Mouse (Mus musculus): ENCODE results near the gene Ang. TPM values are rescaled to one million over a fixed set of nuclear protein-coding genes. Genes with fewer than 3 reads are reported as not detected.

The Ang gene
- polyA plus RNA-seq, 1 experiment: 2.9 TPM

GRCm38 (mm10) chr14:51146685-51147084 is 55.7 kb downstream of the Ang start, which contains the start of gene Rnase1:
Gene Rnase1 (minus strand): TSS chr14:51146785.
- TF ChIP-seq POLR2A (IDR thresholded peaks at IDR 0.05; ENCODE audit: borderline replicate concordance, insufficient read depth, low read length) (no peak), CTCF (IDR thresholded peaks at IDR 0.05; ENCODE audit: borderline replicate concordance, insufficient read depth, low read depth, low read length) (no peak)
- WGBS: 60% methylated on average over 2 of the region's 2 CpGs
- no peak within 1 kb of the TSS for H3K27ac ChIP-seq (ENCODE audit: insufficient read depth, low read length)

GRCm38 (mm10) chr14:51148006-51148405 is 57.1 kb downstream of the Ang start:
- no peak for DNase-seq
- H3K4me1 ChIP-seq (ENCODE audit: control insufficient read depth, insufficient read depth, low read length): no peaks in the 10 kb centered on the region
- H3K4me3 ChIP-seq (replicated peaks; ENCODE audit: insufficient read depth, low read depth, low read length): no peak overlapping the region
- H3K27me3 ChIP-seq (ENCODE audit: control insufficient read depth, insufficient read depth, low read length): no peaks in the 10 kb centered on the region
- H3K27ac ChIP-seq (ENCODE audit: insufficient read depth, low read length): no peak overlapping the region
- 77% methylated on average over 3 of the region's 3 CpGs for WGBS
- no peak for TF ChIP-seq CTCF (IDR thresholded peaks at IDR 0.05; ENCODE audit: borderline replicate concordance, insufficient read depth, low read depth, low read length)
- no peak for TF ChIP-seq POLR2A (IDR thresholded peaks at IDR 0.05; ENCODE audit: borderline replicate concordance, insufficient read depth, low read length)

More at GRCm38 (mm10) chr14:51146685-51147084, 55.7 kb downstream of the Ang start, which contains the start of gene Rnase1:
- Histone ChIP-seq H3K27me3 (ENCODE audit: control insufficient read depth, insufficient read depth, low read length) (no peaks in the 10 kb centered on the region), H3K4me3 (replicated peaks; ENCODE audit: insufficient read depth, low read depth, low read length) (no peak within 1 kb of the TSS), H3K4me1 (ENCODE audit: control insufficient read depth, insufficient read depth, low read length) (no peaks in the 10 kb centered on the region)
- no peak for DNase-seq

GRCm38 (mm10) chr14:51149164-51149563 is 58.2 kb downstream of the Ang start:
- DNase-seq: no peak
- Histone ChIP-seq H3K4me1 (ENCODE audit: control insufficient read depth, insufficient read depth, low read length) (no peaks in the 10 kb centered on the region), H3K4me3 (replicated peaks; ENCODE audit: insufficient read depth, low read depth, low read length) (no peak overlapping the region), H3K27ac (ENCODE audit: insufficient read depth, low read length) (no peak overlapping the region), H3K27me3 (ENCODE audit: control insufficient read depth, insufficient read depth, low read length) (no peaks in the 10 kb centered on the region)
- WGBS: 69% methylated on average over 5 of the region's 5 CpGs
- TF ChIP-seq POLR2A (IDR thresholded peaks at IDR 0.05; ENCODE audit: borderline replicate concordance, insufficient read depth, low read length) (no peak), CTCF (IDR thresholded peaks at IDR 0.05; ENCODE audit: borderline replicate concordance, insufficient read depth, low read depth, low read length) (no peak)

- TF ChIP-seq POLR2A (IDR thresholded peaks at IDR 0.05; ENCODE audit: borderline replicate concordance, insufficient read depth, low read length) (no peak), CTCF (IDR thresholded peaks at IDR 0.05; ENCODE audit: borderline replicate concordance, insufficient read depth, low read depth, low read length) (no peak)
- Histone ChIP-seq H3K27ac (ENCODE audit: insufficient read depth, low read length) (no peak overlapping the region), H3K4me1 (ENCODE audit: control insufficient read depth, insufficient read depth, low read length) (no peaks in the 10 kb centered on the region), H3K27me3 (ENCODE audit: control insufficient read depth, insufficient read depth, low read length) (no peaks in the 10 kb centered on the region), H3K4me3 (replicated peaks; ENCODE audit: insufficient read depth, low read depth, low read length) (no peak overlapping the region)
- no peak for DNase-seq
- 85% methylated on average over 3 of the region's 3 CpGs for WGBS
These were observed 59.4 kb downstream of the Ang start for GRCm38 (mm10) chr14:51150206-51150831.

Other genes starting within 250 kb of the Ang start
- 6.4 and 8.4 TPM in 2 replicates for gene Tep1, start 220.6 kb upstream of the Ang start, polyA plus RNA-seq (2012; rRNA removed)
- 34.1 and 35.4 TPM in 2 replicates for gene Klhl33, start 193.6 kb upstream of the Ang start, polyA plus RNA-seq (2012; rRNA removed)
- gene Osgep, start 166.3 kb upstream of the Ang start, polyA plus RNA-seq (2012; rRNA removed): 65.1 and 70.3 TPM in 2 replicates
- gene Apex1, start 166.2 kb upstream of the Ang start, polyA plus RNA-seq (2012; rRNA removed): 48.5 and 49.7 TPM in 2 replicates
- gene Pip4p1, start 160.3 kb upstream of the Ang start, polyA plus RNA-seq (2012; rRNA removed): 204 and 212 TPM in 2 replicates
- 21.0 and 25.1 TPM in 2 replicates for gene Pnp, start 160.1 kb upstream of the Ang start, polyA plus RNA-seq (2012; rRNA removed)
- gene Gm49342, start 146.6 kb upstream of the Ang start, polyA plus RNA-seq (2012; rRNA removed): 22.2 and 23.9 TPM in 2 replicates
- gene Pnp2, start 135.2 kb upstream of the Ang start, polyA plus RNA-seq (2012; rRNA removed): 0.98 and 1.0 TPM in 2 replicates
- not detected in 2 replicates for gene Rnase10, start 83.4 kb upstream of the Ang start, polyA plus RNA-seq (2012; rRNA removed)
- not detected in 2 replicates for gene Rnase9, start 49.3 kb upstream of the Ang start, polyA plus RNA-seq (2012; rRNA removed)
- gene Rnase11, start 41.0 kb upstream of the Ang start, polyA plus RNA-seq (2012; rRNA removed): not detected in 2 replicates
- gene Rnase12, start 33.5 kb upstream of the Ang start, polyA plus RNA-seq (2012; rRNA removed): not detected in 2 replicates
- gene Olfr750, start 16.7 kb upstream of the Ang start, polyA plus RNA-seq (2012; rRNA removed): not detected in 2 replicates
- gene Rnase4, start 73 bp upstream of the Ang start, polyA plus RNA-seq (2012; rRNA removed): 11.5 and 12.4 TPM in 2 replicates
- not detected in 2 replicates for gene Eddm3b, start 23.3 kb downstream of the Ang start, polyA plus RNA-seq (2012; rRNA removed)
- 0.61 and 0.81 TPM in 2 replicates for gene Rnase6, start 32.8 kb downstream of the Ang start, polyA plus RNA-seq (2012; rRNA removed)
- gene Rnase1, start 55.6 kb downstream of the Ang start, polyA plus RNA-seq (2012; rRNA removed): 3.3 and 4.1 TPM in 2 replicates
- not detected in 2 replicates for gene Rnase2b, start 71.1 kb downstream of the Ang start, polyA plus RNA-seq (2012; rRNA removed)
- not detected in 2 replicates for gene Ang2, start 108.0 kb downstream of the Ang start, polyA plus RNA-seq (2012; rRNA removed)
- not detected in 2 replicates for gene Ear14, start 112.2 kb downstream of the Ang start, polyA plus RNA-seq (2012; rRNA removed)
- not detected in 2 replicates for gene Rnase2a, start 165.0 kb downstream of the Ang start, polyA plus RNA-seq (2012; rRNA removed)

All from cerebellum, adult 2 months (tissue).